Mouse (Mus musculus): ENCODE results near the gene Cmip.

Gene Cmip

GRCm38 (mm10) chr8:117257821-117258575 lies 1.1 kb downstream of the Cmip start:
- DNase-seq (ENCODE audit: low read depth), result peak; percentile 29

GRCm38 (mm10) chr8:117258576-117259040 lies 1.7 kb downstream of the Cmip start:
- no peak for DNase-seq (ENCODE audit: low read depth)

GRCm38 (mm10) chr8:117259431-117260001 lies 2.7 kb downstream of the Cmip start:
- DNase-seq (ENCODE audit: low read depth), result no peak

- no peak for DNase-seq (ENCODE audit: low read depth)
Observed at GRCm38 (mm10) chr8:117260234-117260929, 3.5 kb downstream of the Cmip start.

GRCm38 (mm10) chr8:117260930-117261475 lies 4.1 kb downstream of the Cmip start:
- no peak for DNase-seq (ENCODE audit: low read depth)

- no peak for DNase-seq (ENCODE audit: low read depth)
Observed at GRCm38 (mm10) chr8:117261702-117262101, 4.8 kb downstream of the Cmip start.

GRCm38 (mm10) chr8:117262685-117263084 lies 5.8 kb downstream of the Cmip start:
- DNase-seq (ENCODE audit: low read depth), result no peak

GRCm38 (mm10) chr8:117263442-117263841 lies 6.6 kb downstream of the Cmip start:
- DNase-seq (ENCODE audit: low read depth), result no peak

- no peak for DNase-seq (ENCODE audit: low read depth)
Observed at GRCm38 (mm10) chr8:117265079-117265478, 8.2 kb downstream of the Cmip start.

- no peak for DNase-seq (ENCODE audit: low read depth)
Observed at GRCm38 (mm10) chr8:117267403-117268129, 10.7 kb downstream of the Cmip start.

GRCm38 (mm10) chr8:117278234-117278633 lies 21.4 kb downstream of the Cmip start:
- DNase-seq (ENCODE audit: low read depth), result no peak

GRCm38 (mm10) chr8:117278668-117279132 lies 21.8 kb downstream of the Cmip start:
- DNase-seq (ENCODE audit: low read depth), result peak; percentile 66

GRCm38 (mm10) chr8:117280488-117280887 lies 23.6 kb downstream of the Cmip start:
- DNase-seq (ENCODE audit: low read depth), result peak; percentile 26

GRCm38 (mm10) chr8:117281676-117282075 lies 24.8 kb downstream of the Cmip start:
- no peak for DNase-seq (ENCODE audit: low read depth)

- peak; percentile 25 for DNase-seq (ENCODE audit: low read depth)
Observed at GRCm38 (mm10) chr8:117282141-117282950, 25.5 kb downstream of the Cmip start.

GRCm38 (mm10) chr8:117284768-117285484 lies 28.1 kb downstream of the Cmip start:
- no peak for DNase-seq (ENCODE audit: low read depth)

GRCm38 (mm10) chr8:117287966-117288365 lies 31.1 kb downstream of the Cmip start:
- DNase-seq (ENCODE audit: low read depth), result no peak

- peak; percentile 14 for DNase-seq (ENCODE audit: low read depth)
Observed at GRCm38 (mm10) chr8:117289016-117289415, 32.2 kb downstream of the Cmip start.

- peak; percentile 87 for DNase-seq (ENCODE audit: low read depth)
Observed at GRCm38 (mm10) chr8:117290506-117290905, 33.6 kb downstream of the Cmip start.

GRCm38 (mm10) chr8:117292262-117292661 lies 35.4 kb downstream of the Cmip start:
- no peak for DNase-seq (ENCODE audit: low read depth)

Measured in fibroblast of lung, adult 2 months (primary cell).